In genomic region chr11:52268104-52268835, GRCm38 (mm10) we compare ENCODE assay signal across 9 mouse cellular contexts. TPM values are rescaled to one million over a fixed set of nuclear protein-coding genes. Genes with fewer than 3 reads are reported as not detected.
A peak's percentile ranks its signal among the peaks of the same experiment; 100 is the strongest.
DNase-seq lines count a peak whose midpoint lies in the region; ATAC-seq and TF ChIP-seq lines count a peak whose summit lies in the region.
"Had no signal": no experiment of that assay in that cellular context is flagged by ENCODE, and none has a peak within 500 bp of the region (broad histone marks: within the 10 kb centered on the region; RNA-seq: fewer than 3 reads in every experiment).

No protein-coding gene starts in this region.

- ATAC-seq in hindbrain, embryonic 16.5 days = no peak
- no peak for ATAC-seq in hindbrain, embryonic 12.5 days (ENCODE audit: low FRiP score)
- ATAC-seq in intestine, postnatal 0 days = peak; percentile 74
- no peak for ATAC-seq in midbrain, embryonic 16.5 days

- H3K4me1 ChIP-seq in hindbrain, embryonic 16.5 days (ENCODE audit: control insufficient read depth, insufficient read depth, low read depth, low read length) = peaks cover 4% of the 10 kb centered on the region; the same call in 1 of the 2 replicates
- H3K4me1 ChIP-seq in hindbrain, embryonic 12.5 days = peaks cover 33% of the 10 kb centered on the region
- peaks cover 10% of the 10 kb centered on the region; the same call in 1 of the 2 replicates for H3K4me1 ChIP-seq in intestine, postnatal 0 days (replicated peaks; ENCODE audit: control insufficient read depth, insufficient read depth, low read length)
- H3K4me1 ChIP-seq in olfactory bulb, adult 2 months (ENCODE audit: control insufficient read depth, insufficient read depth, low read length) = peaks cover 72% of the 10 kb centered on the region
- no peaks in the 10 kb centered on the region for H3K4me1 ChIP-seq in midbrain, embryonic 16.5 days (ENCODE audit: control insufficient read depth, insufficient read depth, low read length)

- no peaks in the 10 kb centered on the region for H3K27me3 ChIP-seq in hindbrain, embryonic 16.5 days (replicated peaks; ENCODE audit: control insufficient read depth, insufficient read depth, low read length)
- no peaks in the 10 kb centered on the region for H3K27me3 ChIP-seq in hindbrain, embryonic 12.5 days
- no peaks in the 10 kb centered on the region for H3K27me3 ChIP-seq in intestine, postnatal 0 days (replicated peaks; ENCODE audit: control insufficient read depth, insufficient read depth, low read length)
- H3K27me3 ChIP-seq in midbrain, embryonic 16.5 days (ENCODE audit: control insufficient read depth, insufficient read depth, low read depth, low read length) = no peaks in the 10 kb centered on the region

- H3K4me2 ChIP-seq in hindbrain, embryonic 16.5 days (ENCODE audit: low read length) = no peak overlapping the region
- H3K4me2 ChIP-seq in hindbrain, embryonic 12.5 days (replicated peaks) = no peak overlapping the region
- no peak overlapping the region for H3K4me2 ChIP-seq in intestine, postnatal 0 days (replicated peaks; ENCODE audit: low read depth)
- H3K4me2 ChIP-seq in midbrain, embryonic 16.5 days (ENCODE audit: low read length) = no peak overlapping the region

- no peaks in the 10 kb centered on the region for H3K36me3 ChIP-seq in hindbrain, embryonic 16.5 days (ENCODE audit: control insufficient read depth, insufficient read depth, low read length)
- no peaks in the 10 kb centered on the region for H3K36me3 ChIP-seq in hindbrain, embryonic 12.5 days
- no peaks in the 10 kb centered on the region; the same call in 1 of the 2 replicates for H3K36me3 ChIP-seq in intestine, postnatal 0 days (ENCODE audit: control insufficient read depth, insufficient read depth)
- H3K36me3 ChIP-seq in midbrain, embryonic 16.5 days (ENCODE audit: control insufficient read depth, insufficient read depth, low read length) = no peaks in the 10 kb centered on the region

- H3K9ac ChIP-seq in hindbrain, embryonic 16.5 days (ENCODE audit: low read depth, low read length) = no peak overlapping the region
- H3K9ac ChIP-seq in hindbrain, embryonic 12.5 days = no peak overlapping the region
- H3K9ac ChIP-seq in intestine, postnatal 0 days (ENCODE audit: low read depth, low read length) = no peak overlapping the region
- no peak overlapping the region for H3K9ac ChIP-seq in midbrain, embryonic 16.5 days (ENCODE audit: low read depth, low read length)
- H3K9ac ChIP-seq: liver, embryonic 14.5 days had no signal

- intact Hi-C loops in gastrocnemius, postnatal 14 days (cut with DNase I; ENCODE audit: low total_unique reads) = no loop called here

- no peak overlapping the region for H3K4me3 ChIP-seq in hindbrain, embryonic 16.5 days (ENCODE audit: low read length)
- H3K4me3 ChIP-seq in hindbrain, embryonic 12.5 days = no peak overlapping the region
- H3K4me3 ChIP-seq in intestine, postnatal 0 days (ENCODE audit: low read depth, low read length) = no peak overlapping the region
- no peak overlapping the region for H3K4me3 ChIP-seq in olfactory bulb, adult 2 months (ENCODE audit: insufficient read depth, low read depth, low read length)
- no peak overlapping the region for H3K4me3 ChIP-seq in midbrain, embryonic 16.5 days (ENCODE audit: low read depth, low read length)

- H3K9me3 ChIP-seq in hindbrain, embryonic 16.5 days (ENCODE audit: control insufficient read depth, low read length) = no peaks in the 10 kb centered on the region
- H3K9me3 ChIP-seq in hindbrain, embryonic 12.5 days (replicated peaks) = no peaks in the 10 kb centered on the region
- H3K9me3 ChIP-seq in intestine, postnatal 0 days (ENCODE audit: control insufficient read depth) = no peaks in the 10 kb centered on the region
- no peaks in the 10 kb centered on the region for H3K9me3 ChIP-seq in midbrain, embryonic 16.5 days (replicated peaks; ENCODE audit: control insufficient read depth, low read length, poor library complexity, severe bottlenecking)

- TF ChIP-seq CTCF in intestine, postnatal 0 days (IDR thresholded peaks at IDR 0.05; ENCODE audit: low read depth) = no peak
- TF ChIP-seq CTCF in olfactory bulb, adult 2 months (IDR thresholded peaks at IDR 0.05; ENCODE audit: insufficient read depth, low read depth, low read length) = no peak

- 69% methylated on average over 7 of the region's 7 CpGs for whole genome bisulfite sequencing in hindbrain, embryonic 16.5 days
- WGBS in hindbrain, embryonic 12.5 days = 64% methylated on average over 7 of the region's 7 CpGs
- WGBS in intestine, postnatal 0 days = 37% methylated on average over 7 of the region's 7 CpGs
- WGBS in olfactory bulb, adult 2 months = 58% methylated on average over 7 of the region's 7 CpGs
- 70% methylated on average over 7 of the region's 7 CpGs for WGBS in midbrain, embryonic 16.5 days

- H3K27ac ChIP-seq in hindbrain, embryonic 16.5 days (ENCODE audit: low read depth, low read length) = 0 out of 2 replicates have a peak overlapping the region, but pooled peaks have one; percentile 29
- H3K27ac ChIP-seq in hindbrain, embryonic 12.5 days = no peak overlapping the region
- H3K27ac ChIP-seq in intestine, postnatal 0 days (ENCODE audit: low read depth, low read length) = 0 out of 2 replicates have a peak overlapping the region, but pooled peaks have one; percentile 28
- peak overlapping the region; percentile 39; the same call in 1 of the 2 replicates for H3K27ac ChIP-seq in olfactory bulb, adult 2 months (ENCODE audit: insufficient read depth, low read depth, low read length)
- no peak overlapping the region for H3K27ac ChIP-seq in midbrain, embryonic 16.5 days (ENCODE audit: low read length)
- H3K27ac ChIP-seq: liver, embryonic 14.5 days had no signal

- no peak for TF ChIP-seq POLR2A in olfactory bulb, adult 2 months (IDR thresholded peaks at IDR 0.05; ENCODE audit: insufficient read depth, low read depth, low read length)

- peak; percentile 37 for DNase-seq in R1 (ENCODE audit: low read depth, low spot score)
- DNase-seq in gastrocnemius, postnatal 14 days = no peak
- no peak for DNase-seq in cerebellum, postnatal 36 days

RNA-seq across cellular contexts. Expression of gene Tcf7, which starts 14.5 kb away (rescaled TPM):
- 1.2 and 3.1 TPM in 2 replicates for polyA plus RNA-seq in hindbrain, embryonic 16.5 days (2015; fragmentation: Nextera tagmentation; extraction: Ambion mirVana)
- polyA plus RNA-seq in hindbrain, embryonic 12.5 days (2016; fragmentation: Nextera tagmentation; extraction: Ambion mirVana) = 7.6 and 8.6 TPM in 2 replicates
- polyA plus RNA-seq in intestine, postnatal 0 days (2015; fragmentation: Nextera tagmentation; extraction: Ambion mirVana) = 3.3 TPM in 2 replicates
- 377 and 809 TPM in 2 replicates for polyA plus RNA-seq in olfactory bulb, adult 2 months (2012; ENCODE audit: insufficient read depth, insufficient read length, low replicate concordance, missing spikeins)
- polyA plus RNA-seq in midbrain, embryonic 16.5 days (2015; fragmentation: Nextera tagmentation; extraction: Ambion mirVana) = 2.3 and 3.2 TPM in 2 replicates
- total RNA-seq in gastrocnemius, postnatal 14 days (2021) = 1 to 10 TPM; 1.9 to 2.0 TPM

RNA-seq across cellular contexts. Expression of gene Skp1a, which starts 36.5 kb away (rescaled TPM):
- polyA plus RNA-seq in hindbrain, embryonic 16.5 days (2015; fragmentation: Nextera tagmentation; extraction: Ambion mirVana) = 1,003 and 1,005 TPM in 2 replicates
- 978 and 979 TPM in 2 replicates for polyA plus RNA-seq in hindbrain, embryonic 12.5 days (2016; fragmentation: Nextera tagmentation; extraction: Ambion mirVana)
- 605 and 624 TPM in 2 replicates for polyA plus RNA-seq in intestine, postnatal 0 days (2015; fragmentation: Nextera tagmentation; extraction: Ambion mirVana)
- 531 TPM in 1 of 2 replicates, not detected in the other for polyA plus RNA-seq in olfactory bulb, adult 2 months (2012; ENCODE audit: insufficient read depth, insufficient read length, low replicate concordance, missing spikeins)
- 1,072 and 1,120 TPM in 2 replicates for polyA plus RNA-seq in midbrain, embryonic 16.5 days (2015; fragmentation: Nextera tagmentation; extraction: Ambion mirVana)
- 100 to 1,000 TPM; 244 to 247 TPM for total RNA-seq in gastrocnemius, postnatal 14 days (2021)

RNA-seq across cellular contexts. Expression of gene Olfr1371, which starts 54.5 kb away (rescaled TPM):
- polyA plus RNA-seq in hindbrain, embryonic 16.5 days (2015; fragmentation: Nextera tagmentation; extraction: Ambion mirVana) = not detected in 2 replicates
- not detected in 2 replicates for polyA plus RNA-seq in hindbrain, embryonic 12.5 days (2016; fragmentation: Nextera tagmentation; extraction: Ambion mirVana)
- not detected in 2 replicates for polyA plus RNA-seq in intestine, postnatal 0 days (2015; fragmentation: Nextera tagmentation; extraction: Ambion mirVana)
- not detected in 2 replicates for polyA plus RNA-seq in olfactory bulb, adult 2 months (2012; ENCODE audit: insufficient read depth, insufficient read length, low replicate concordance, missing spikeins)
- not detected in 2 replicates for polyA plus RNA-seq in midbrain, embryonic 16.5 days (2015; fragmentation: Nextera tagmentation; extraction: Ambion mirVana)
- not detected for total RNA-seq in gastrocnemius, postnatal 14 days (2021)
- polyA plus RNA-seq: liver, embryonic 14.5 days had no signal

Comparison
In these comparisons a context has a peak if more than half of its experiments do, and no peak if none do; other contexts are left out.
1. H3K27ac ChIP-seq: peak in hindbrain, embryonic 16.5 days (single experiment), intestine, postnatal 0 days (single experiment) and olfactory bulb, adult 2 months (single experiment); none in hindbrain, embryonic 12.5 days (single experiment) and midbrain, embryonic 16.5 days (single experiment).
2. RNA of gene Tcf7, which starts 14.5 kb away (polyA plus RNA-seq): 377 to 809 TPM in olfactory bulb, adult 2 months; 7.6 to 8.6 TPM in hindbrain, embryonic 12.5 days, 3.3 TPM in intestine, postnatal 0 days, 2.3 to 3.2 TPM in midbrain, embryonic 16.5 days and 1.2 to 3.1 TPM in hindbrain, embryonic 16.5 days; every median in the first group is over 10 times any median in the second.